Mouse (Mus musculus) stomach, embryonic 16.5 days (tissue): Measurements from ENCODE around the gene Pink1. TPM values are rescaled to one million over a fixed set of nuclear protein-coding genes. Genes with fewer than 3 reads are reported as not detected.

Experiments
- ATAC-seq: fragments of 200-750 bp; cut with Nextera tagmentation; 2 replicates; pipeline ENCODE4 v1.8.0; 2017; ENCODE audit warnings: moderate number of reproducible peaks, moderate TSS enrichment; ENCODE audit not compliant: insufficient read depth, low FRiP score
- H3K27ac ChIP-seq: fragments of 300-500 bp; sonication (generic); 2 replicates; pipeline ENCODE4 v1.5.1; 2014; ENCODE audit warnings: low read length
- H3K27me3 ChIP-seq: fragments of 300-500 bp; sonication (generic); 2 replicates; pipeline ENCODE4 v1.6.1; 2014; ENCODE audit warnings: low read length, control low read depth, mixed read lengths; ENCODE audit not compliant: control insufficient read depth, insufficient read depth
- H3K36me3 ChIP-seq: fragments of 300-500 bp; sonication (generic); 2 replicates; pipeline ENCODE4 v1.6.1; 2014; ENCODE audit warnings: low read length; ENCODE audit not compliant: control insufficient read depth, insufficient read depth
- H3K4me1 ChIP-seq: fragments of 300-500 bp; sonication (generic); 2 replicates; pipeline ENCODE4 v1.6.1; 2014; ENCODE audit warnings: low read length, control low read depth, mixed read lengths; ENCODE audit not compliant: control insufficient read depth, insufficient read depth
- H3K4me2 ChIP-seq: fragments of 300-500 bp; sonication (generic); 2 replicates; pipeline ENCODE4 v1.6.1; 2014; ENCODE audit warnings: low read depth, low read length, mixed read lengths
- H3K4me3 ChIP-seq: fragments of 300-500 bp; sonication (generic); replicated peaks from 2 replicates; pipeline ENCODE4 v1.5.1; 2014; ENCODE audit warnings: mild to moderate bottlenecking, low read length
- H3K9ac ChIP-seq: fragments of 300-500 bp; sonication (generic); 2 replicates; pipeline ENCODE4 v1.6.1; 2014; ENCODE audit warnings: low read length
- H3K9me3 ChIP-seq: fragments of 300-500 bp; sonication (generic); replicated peaks from 2 replicates; pipeline ENCODE4 v1.6.1; 2016; ENCODE audit warnings: low read length, control low read depth; ENCODE audit not compliant: control insufficient read depth
- WGBS: fragments of 180-500 bp; shearing (Covaris S2); extraction: QIAGEN DNeasy Blood & Tissue Kit; methylation state at CpG from one replicate; pipeline ENCODE4 v1.1.7; 2014; 5-methylcytosine and 5-hydroxymethylcytosine counted together
- polyA plus RNA-seq: library from polyadenylated mRNA; unstranded; fragments of >200 nt; fragmentation: Nextera tagmentation; extraction: Ambion mirVana; gene quantifications from 2 replicates; pipeline ENCODE4 v1.2.1, GENCODE M21; 2015

The Pink1 gene
- polyA plus RNA-seq, 1 experiment from 2014 or later, result 33.0 TPM

DNA sequence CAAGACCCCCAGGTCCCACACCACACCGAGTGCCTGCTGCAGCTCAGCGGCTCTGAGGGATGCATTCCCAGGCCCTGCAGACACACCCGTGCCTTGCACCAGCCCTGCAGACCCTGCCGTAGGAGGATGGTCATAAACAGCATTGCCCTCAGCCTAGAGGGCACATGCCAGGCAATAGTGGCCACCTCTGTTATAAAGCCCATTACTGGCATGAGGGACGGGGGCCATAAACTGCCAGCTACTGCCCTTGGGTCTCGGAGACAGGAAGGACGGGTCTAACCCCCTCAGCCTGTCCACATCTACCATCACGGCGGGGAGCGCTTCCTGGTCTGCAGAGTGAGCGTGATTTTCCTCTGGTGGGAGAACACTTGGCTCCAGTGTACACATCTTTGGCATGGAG lies 13.1 kb downstream of the Pink1 start:
- Histone ChIP-seq H3K4me3 (no peak overlapping the region), H3K9ac (no peak overlapping the region), H3K36me3 (peaks cover 39% of the 10 kb centered on the region), H3K9me3 (no peaks in the 10 kb centered on the region), H3K4me1 (no peaks in the 10 kb centered on the region), H3K27ac (no peak overlapping the region), H3K27me3 (no peaks in the 10 kb centered on the region), H3K4me2 (no peak overlapping the region)
- ATAC-seq, result no peak
- WGBS, result 89% methylated on average over 11 of the region's 11 CpGs

DNA sequence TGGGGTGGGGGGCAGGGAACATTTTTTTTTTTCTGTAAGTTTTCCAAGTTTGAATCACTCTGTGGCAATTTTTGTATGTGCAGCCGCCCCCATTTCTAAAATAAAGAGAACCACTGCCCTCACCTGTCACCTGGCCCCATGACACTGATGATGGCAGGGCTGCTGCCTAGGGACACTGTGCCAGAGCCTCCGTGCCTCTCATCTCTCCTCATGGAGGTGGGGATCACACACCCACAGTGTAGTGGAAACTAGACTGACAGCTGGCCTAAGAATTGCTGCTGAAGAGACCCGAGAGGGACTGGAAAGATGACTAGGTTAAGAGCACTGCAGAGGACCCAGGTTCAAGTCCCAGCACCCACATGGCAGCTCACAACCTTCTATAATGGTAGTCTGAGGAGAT lies 14.0 kb downstream of the Pink1 start:
- Histone ChIP-seq H3K4me3 (no peak overlapping the region), H3K4me1 (peaks cover 3% of the 10 kb centered on the region; the same call in 1 of the 2 replicates), H3K4me2 (no peak overlapping the region), H3K27me3 (no peaks in the 10 kb centered on the region), H3K9me3 (no peaks in the 10 kb centered on the region), H3K27ac (no peak overlapping the region), H3K36me3 (peaks cover 41% of the 10 kb centered on the region), H3K9ac (no peak overlapping the region)
- 90% methylated on average over 3 of the region's 3 CpGs for WGBS
- no peak for ATAC-seq

DNA sequence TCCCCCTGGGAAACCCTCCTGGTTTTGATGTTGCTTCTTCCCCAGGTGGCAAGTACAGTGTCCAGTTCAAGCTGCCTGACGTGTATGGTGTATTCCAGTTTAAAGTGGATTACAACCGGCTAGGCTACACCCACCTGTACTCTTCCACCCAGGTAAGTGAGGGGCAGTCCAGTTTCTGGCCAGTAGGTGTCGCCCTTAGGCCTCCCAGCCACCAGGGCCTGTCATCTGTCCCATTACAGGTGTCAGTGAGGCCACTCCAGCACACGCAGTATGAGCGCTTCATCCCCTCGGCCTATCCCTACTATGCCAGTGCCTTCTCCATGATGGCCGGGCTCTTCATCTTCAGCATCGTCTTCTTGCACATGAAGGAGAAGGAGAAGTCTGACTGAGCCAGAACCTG lies 14.5 kb downstream of the Pink1 start:
- Histone ChIP-seq H3K9me3 (no peaks in the 10 kb centered on the region), H3K9ac (no peak overlapping the region), H3K36me3 (peaks cover 42% of the 10 kb centered on the region), H3K4me1 (peaks cover 3% of the 10 kb centered on the region; the same call in 1 of the 2 replicates), H3K27me3 (no peaks in the 10 kb centered on the region), H3K27ac (no peak overlapping the region), H3K4me3 (no peak overlapping the region), H3K4me2 (no peak overlapping the region)
- ATAC-seq, result peak; percentile 48; the same call in 1 of the 2 replicates
- 55% methylated on average over 8 of the region's 8 CpGs for WGBS

DNA sequence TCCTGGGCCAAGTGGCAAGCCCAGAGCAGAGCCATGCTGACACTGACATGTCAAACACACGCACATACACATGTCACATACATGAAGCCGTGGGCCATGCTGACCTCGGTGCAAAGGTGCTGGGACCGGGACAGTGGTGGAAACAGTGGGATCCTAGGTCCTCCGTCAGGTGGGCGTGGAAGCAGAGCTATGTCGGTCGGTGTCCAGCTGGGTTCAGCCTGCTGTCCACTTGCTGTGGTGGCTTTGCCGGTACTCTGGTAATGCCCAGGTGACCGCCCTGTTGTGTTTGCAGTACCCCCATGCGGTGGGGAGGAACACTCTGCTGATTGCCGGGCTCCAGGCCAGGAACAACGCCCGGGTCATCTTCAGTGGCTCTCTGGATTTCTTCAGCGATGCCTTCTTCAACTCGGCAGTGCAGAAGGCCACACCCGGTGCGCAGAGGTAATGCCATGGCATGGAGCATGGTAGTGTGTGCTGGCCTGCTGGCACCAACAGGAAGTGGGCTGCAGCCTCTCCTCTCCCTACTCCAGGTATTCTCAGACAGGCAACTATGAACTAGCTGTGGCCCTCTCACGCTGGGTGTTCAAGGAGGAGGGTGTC lies 15.7 kb downstream of the Pink1 start:
- H3K4me3 ChIP-seq, result no peak overlapping the region
- no peak for ATAC-seq
- no peak overlapping the region for H3K27ac ChIP-seq
- H3K9me3 ChIP-seq, result no peaks in the 10 kb centered on the region
- no peak overlapping the region for H3K4me2 ChIP-seq
- H3K27me3 ChIP-seq, result no peaks in the 10 kb centered on the region
- peaks cover 39% of the 10 kb centered on the region for H3K36me3 ChIP-seq
- peaks cover 9% of the 10 kb centered on the region; the same call in 1 of the 2 replicates for H3K4me1 ChIP-seq
- no peak overlapping the region for H3K9ac ChIP-seq
- WGBS, result 91% methylated on average over 19 of the region's 19 CpGs

DNA sequence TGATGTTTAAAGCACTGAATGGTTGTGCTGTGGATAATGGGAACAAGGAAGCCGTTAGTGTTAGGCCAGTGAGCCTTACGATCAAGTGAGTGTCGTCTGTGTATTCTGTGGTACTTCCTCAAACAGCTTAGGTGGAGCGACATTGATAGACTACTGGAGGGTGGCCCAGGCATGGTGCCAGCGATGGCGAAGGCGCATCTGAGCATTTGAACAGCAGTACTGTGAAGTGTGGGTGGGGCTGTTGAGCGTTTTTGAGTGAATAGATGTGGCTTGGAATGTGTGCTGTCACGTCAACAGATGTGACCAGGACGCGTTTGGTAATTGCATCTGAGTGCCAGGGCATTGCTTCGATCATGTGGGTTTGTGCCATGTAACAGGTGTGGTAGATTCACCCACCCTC lies 18.4 kb downstream of the Pink1 start:
- no peak overlapping the region for H3K9ac ChIP-seq
- H3K9me3 ChIP-seq, result no peaks in the 10 kb centered on the region
- no peak overlapping the region for H3K27ac ChIP-seq
- ATAC-seq, result no peak
- no peak overlapping the region for H3K4me3 ChIP-seq
- H3K4me1 ChIP-seq, result peaks cover 16% of the 10 kb centered on the region
- H3K4me2 ChIP-seq, result no peak overlapping the region
- H3K36me3 ChIP-seq, result peaks cover 28% of the 10 kb centered on the region
- H3K27me3 ChIP-seq, result no peaks in the 10 kb centered on the region
- 84% methylated on average over 12 of the region's 12 CpGs for WGBS

DNA sequence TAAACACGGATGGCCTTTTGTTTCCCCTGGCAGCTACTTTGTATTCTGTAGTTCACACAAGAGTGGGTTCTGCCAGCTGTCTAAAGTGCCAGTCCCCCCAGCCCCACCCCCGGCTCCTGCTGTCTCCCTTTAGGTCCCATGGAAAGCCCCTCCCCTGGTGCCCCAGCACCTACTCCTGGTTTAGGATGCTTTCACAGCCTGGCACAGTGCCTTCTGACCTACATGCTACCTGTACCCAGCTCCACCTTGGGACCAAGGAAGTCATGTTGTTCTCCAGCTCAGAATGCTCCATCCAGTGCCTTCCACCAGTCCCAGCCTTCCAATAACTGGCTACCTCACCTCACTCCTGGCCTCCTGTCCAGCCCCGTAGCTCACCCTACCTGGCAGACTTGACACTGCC lies 19.1 kb downstream of the Pink1 start:
- Histone ChIP-seq H3K27me3 (no peaks in the 10 kb centered on the region), H3K36me3 (peaks cover 22% of the 10 kb centered on the region), H3K9me3 (no peaks in the 10 kb centered on the region), H3K4me3 (no peak overlapping the region), H3K9ac (peak overlapping the region; percentile 11; the same call in 1 of the 2 replicates), H3K4me1 (peaks cover 16% of the 10 kb centered on the region), H3K4me2 (no peak overlapping the region), H3K27ac (no peak overlapping the region)
- no peak for ATAC-seq
- WGBS, result 86% methylated on average over 3 of the region's 3 CpGs

DNA sequence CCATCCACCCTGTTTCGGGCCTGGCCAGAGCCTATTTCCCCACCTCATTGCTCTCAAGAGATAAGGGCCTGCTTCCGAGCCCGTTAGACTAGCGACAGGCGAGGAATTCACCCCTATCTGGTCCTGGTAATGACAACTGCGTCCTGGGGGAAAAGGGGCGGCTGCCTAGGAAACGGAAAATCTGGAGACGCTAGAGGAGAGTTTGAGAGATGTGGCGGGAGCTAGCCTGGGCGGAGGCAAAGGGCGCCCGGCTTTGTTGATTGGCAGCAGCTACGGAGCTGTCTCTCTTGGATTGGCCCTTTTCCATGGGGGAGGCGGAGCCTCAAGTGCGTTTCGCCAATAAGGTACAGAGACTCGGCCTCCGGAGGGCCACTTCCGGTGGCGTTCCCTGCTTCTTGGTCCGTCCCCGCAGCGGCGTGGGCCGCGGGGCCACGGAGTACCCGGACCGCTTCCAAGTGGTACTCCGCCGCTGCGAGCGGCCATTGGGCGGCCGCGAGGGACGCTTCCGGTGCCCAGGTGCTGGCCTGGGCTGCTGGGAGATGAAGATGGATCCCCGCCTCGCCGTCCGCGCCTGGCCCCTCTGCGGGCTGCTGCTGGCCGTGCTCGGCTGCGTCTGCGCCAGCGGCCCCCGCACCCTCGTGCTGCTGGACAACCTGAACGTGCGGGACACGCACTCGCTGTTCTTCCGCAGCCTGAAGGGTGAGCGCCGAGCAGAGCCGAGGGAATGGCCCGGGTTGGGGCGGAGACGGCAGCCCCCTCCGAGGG lies 21.6 kb downstream of the Pink1 start, which contains the start of gene Ddost:
Gene Ddost, plus strand, starts transcription at position 391 of the 765 bp plus-strand sequence.
- peak within 1 kb of the TSS; percentile 98 for H3K4me3 ChIP-seq
- no peaks in the 10 kb centered on the region for H3K9me3 ChIP-seq
- peak within 1 kb of the TSS; percentile 72 for H3K4me2 ChIP-seq
- WGBS, result under 1% methylated on average over 64 of the region's 64 CpGs
- peaks cover 16% of the 10 kb centered on the region for H3K4me1 ChIP-seq
- H3K36me3 ChIP-seq, result 0 out of 2 replicates have a peak, but pooled peaks cover 5% of the 10 kb centered on the region
- H3K27ac ChIP-seq, result peak within 1 kb of the TSS; percentile 81
- peak within 1 kb of the TSS; percentile 97 for H3K9ac ChIP-seq
- peak; percentile 98 for ATAC-seq
- no peaks in the 10 kb centered on the region for H3K27me3 ChIP-seq

DNA sequence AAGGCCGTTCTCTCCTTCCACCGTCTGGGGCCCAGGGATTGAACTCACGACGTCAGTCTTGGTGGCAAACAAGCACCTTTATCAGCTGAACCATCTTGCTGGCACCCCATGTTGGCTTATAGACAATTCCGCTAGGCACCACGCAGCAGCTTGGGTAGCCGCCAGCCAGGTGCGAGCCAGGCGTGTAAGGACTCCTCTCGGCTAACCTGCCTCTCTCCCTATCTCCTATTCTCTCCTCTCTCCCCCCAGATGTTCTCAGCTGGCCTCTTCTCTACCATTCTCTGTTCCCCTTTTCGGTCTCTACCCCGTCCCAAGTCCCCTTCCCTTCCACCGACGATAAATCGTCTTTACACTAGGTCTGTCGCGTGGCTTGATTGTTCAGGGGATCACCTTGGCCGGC lies 22.4 kb downstream of the Pink1 start:
- H3K4me1 ChIP-seq, result peaks cover 16% of the 10 kb centered on the region
- H3K4me3 ChIP-seq, result peak overlapping the region; percentile 98
- 0 out of 2 replicates have a peak, but pooled peaks cover 5% of the 10 kb centered on the region for H3K36me3 ChIP-seq
- peak overlapping the region; percentile 64; the same call in 1 of the 2 replicates for H3K27ac ChIP-seq
- no peaks in the 10 kb centered on the region for H3K27me3 ChIP-seq
- ATAC-seq, result no peak
- 9% methylated on average over 18 of the region's 18 CpGs for WGBS
- H3K4me2 ChIP-seq, result peak overlapping the region; percentile 72
- peak overlapping the region; percentile 84 for H3K9ac ChIP-seq
- no peaks in the 10 kb centered on the region for H3K9me3 ChIP-seq

DNA sequence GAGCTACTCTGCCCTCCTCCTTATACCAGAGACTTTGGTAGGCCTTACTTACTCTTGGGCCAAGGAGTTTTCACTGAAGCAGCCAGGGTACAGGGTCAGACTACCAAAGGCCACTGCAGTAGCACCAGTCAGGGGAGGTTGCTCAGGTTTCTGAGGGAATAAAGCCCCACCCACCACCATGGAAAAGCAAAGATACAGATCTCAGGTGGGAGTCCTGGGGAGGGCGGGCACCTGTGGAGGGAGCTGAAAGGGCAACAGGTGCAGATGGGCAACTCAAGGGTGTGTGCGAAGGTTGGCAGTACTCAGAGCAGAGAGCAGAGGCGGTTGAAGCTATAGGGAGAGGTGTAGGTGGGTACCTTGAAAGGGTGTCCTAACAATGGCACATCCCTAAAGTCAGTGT lies 23.1 kb downstream of the Pink1 start:
- Histone ChIP-seq H3K4me1 (peaks cover 16% of the 10 kb centered on the region), H3K27ac (no peak overlapping the region), H3K9me3 (no peaks in the 10 kb centered on the region), H3K9ac (no peak overlapping the region), H3K36me3 (0 out of 2 replicates have a peak, but pooled peaks cover 5% of the 10 kb centered on the region), H3K27me3 (no peaks in the 10 kb centered on the region), H3K4me2 (no peak overlapping the region; the same call in 1 of the 2 replicates), H3K4me3 (no peak overlapping the region)
- ATAC-seq, result no peak
- 89% methylated on average over 3 of the region's 3 CpGs for WGBS
